8 mouse cellular contexts compared by ENCODE assay signal in the genomic region with DNA sequence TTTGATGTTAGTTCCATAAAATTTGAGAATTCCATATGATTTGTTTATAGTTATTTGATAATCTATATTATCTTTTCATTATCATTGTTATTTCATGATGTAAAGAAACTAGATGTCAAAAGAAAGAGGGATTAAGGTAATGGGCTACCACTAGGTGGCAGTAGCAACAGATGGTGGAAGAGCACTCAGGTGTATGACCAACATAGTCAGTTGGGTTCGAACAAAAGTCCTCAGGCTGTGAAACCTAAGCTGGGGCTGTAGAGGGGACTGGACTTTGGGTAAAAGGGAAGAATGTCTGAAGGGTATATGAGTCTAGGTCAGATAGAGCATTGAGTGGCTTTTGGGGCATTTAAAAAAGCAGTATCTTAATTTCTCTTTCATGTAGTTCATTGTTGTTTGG.
A peak's percentile ranks its signal among the peaks of the same experiment; 100 is the strongest.
DNase-seq lines count a peak whose midpoint lies in the region; ATAC-seq and TF ChIP-seq lines count a peak whose summit lies in the region.

No protein-coding gene starts in this region.

- H3K9ac ChIP-seq in liver, embryonic 11.5 days (ENCODE audit: low read depth, low read length), result no peak overlapping the region
- no peak overlapping the region for H3K9ac ChIP-seq in lung, embryonic 14.5 days

- WGBS in liver, embryonic 11.5 days, result 45% methylated on average over 1 of the region's 1 CpGs
- WGBS in lung, embryonic 14.5 days, result 35% methylated on average over 1 of the region's 1 CpGs

- no peaks in the 10 kb centered on the region for H3K9me3 ChIP-seq in liver, embryonic 11.5 days (ENCODE audit: control insufficient read depth, low read length)
- no peaks in the 10 kb centered on the region for H3K9me3 ChIP-seq in G1E (replicated peaks)
- H3K9me3 ChIP-seq in lung, embryonic 14.5 days (ENCODE audit: low read depth, low read length), result no peaks in the 10 kb centered on the region

- H3K4me1 ChIP-seq in liver, embryonic 11.5 days (replicated peaks; ENCODE audit: control insufficient read depth, insufficient read depth, low read length), result no peaks in the 10 kb centered on the region
- no peaks in the 10 kb centered on the region for H3K4me1 ChIP-seq in G1E (ENCODE audit: insufficient read depth, low read depth, low read length)
- no peaks in the 10 kb centered on the region for H3K4me1 ChIP-seq in lung, embryonic 14.5 days (ENCODE audit: insufficient read depth)

- H3K4me3 ChIP-seq in liver, embryonic 11.5 days (ENCODE audit: low read depth, low read length), result no peak overlapping the region
- H3K4me3 ChIP-seq in G1E (ENCODE audit: low read depth, low read length), result no peak overlapping the region
- H3K4me3 ChIP-seq in lung, embryonic 14.5 days (ENCODE audit: low read depth, low read length), result no peak overlapping the region

- H3K27me3 ChIP-seq in liver, embryonic 11.5 days (replicated peaks; ENCODE audit: control insufficient read depth, insufficient read depth, low read length), result no peaks in the 10 kb centered on the region
- H3K27me3 ChIP-seq in G1E (ENCODE audit: insufficient read depth, low read length), result no peaks in the 10 kb centered on the region
- no peaks in the 10 kb centered on the region for H3K27me3 ChIP-seq in lung, embryonic 14.5 days (ENCODE audit: insufficient read depth, low read length)

- peak; percentile 62 for TF ChIP-seq CTCF in G1E (IDR thresholded peaks at IDR 0.05; ENCODE audit: low read depth, low read length)
- TF ChIP-seq CTCF in lung, embryonic 14.5 days (IDR thresholded peaks at IDR 0.05; ENCODE audit: low read depth), result peak; percentile 80

- no peak overlapping the region for H3K27ac ChIP-seq in liver, embryonic 11.5 days (ENCODE audit: low read depth, low read length)
- no peak overlapping the region for H3K27ac ChIP-seq in lung, embryonic 14.5 days (ENCODE audit: low read depth)

- peak; percentile 55; the same call in 1 of the 2 replicates for ATAC-seq in frontal cortex, adult (ENCODE audit: low TSS enrichment)
- ATAC-seq in liver, embryonic 11.5 days (replicated peaks; ENCODE audit: low FRiP score), result no peak
- peak; percentile 49 for ATAC-seq in G1E (ENCODE audit: extremely low read depth, insufficient number of reproducible peaks, low FRiP score, poor library complexity, severe bottlenecking)
- no peak for ATAC-seq in lung, embryonic 14.5 days (ENCODE audit: insufficient read depth)

- no peak overlapping the region for H3K4me2 ChIP-seq in liver, embryonic 11.5 days
- no peak overlapping the region for H3K4me2 ChIP-seq in lung, embryonic 14.5 days

- H3K36me3 ChIP-seq in liver, embryonic 11.5 days (ENCODE audit: control insufficient read depth, insufficient read depth, low read length), result no peaks in the 10 kb centered on the region
- H3K36me3 ChIP-seq in G1E (replicated peaks), result no peaks in the 10 kb centered on the region
- H3K36me3 ChIP-seq in lung, embryonic 14.5 days (ENCODE audit: insufficient read depth), result no peaks in the 10 kb centered on the region

- DNase-seq in frontal cortex, postnatal 14 days (ENCODE audit: low spot score in 2 of 2), result no peak
- peak; percentile 2 for DNase-seq in liver
- DNase-seq in liver, embryonic 11.5 days (ENCODE audit: low spot score), result no peak
- DNase-seq in G1E (ENCODE audit: low spot score), result peak; percentile 1
- DNase-seq in embryo, embryonic 10.5 days (ENCODE audit: low spot score), result peak; percentile 63
- DNase-seq in lung, embryonic 14.5 days, result peak; percentile 64
- DNase-seq in T-cell, adult 2 months (ENCODE audit: low spot score), result no peak

Comparison
In these comparisons a context has a peak if more than half of its experiments do, and no peak if none do; other contexts are left out.
1. DNase-seq: peak in liver (single experiment), G1E (single experiment), embryo, embryonic 10.5 days (single experiment) and lung, embryonic 14.5 days (single experiment); none in frontal cortex, postnatal 14 days (0 of 2), liver, embryonic 11.5 days (single experiment) and T-cell, adult 2 months (single experiment).
2. ATAC-seq: peak in frontal cortex, adult (single experiment) and G1E (single experiment); none in liver, embryonic 11.5 days (single experiment) and lung, embryonic 14.5 days (single experiment).